Mouse (Mus musculus) neural tube, embryonic 14.5 days (tissue): ENCODE results near the gene Mak. TPM values are rescaled to one million over a fixed set of nuclear protein-coding genes. Genes with fewer than 3 reads are reported as not detected.

Experiments used
- ATAC-seq: fragments of 200-750 bp; cut with Nextera tagmentation; 2 replicates; pipeline ENCODE4 v1.8.0; 2017; ENCODE audit warnings: low read depth, mild to moderate bottlenecking, moderate TSS enrichment, moderate library complexity
- H3K27ac ChIP-seq: fragments of 300-500 bp; sonication (generic); 2 replicates; pipeline ENCODE4 v1.5.1; 2014; ENCODE audit warnings: low read depth, mild to moderate bottlenecking, control low read depth, low read length, moderate library complexity, mixed read lengths
- H3K27me3 ChIP-seq: fragments of 300-500 bp; sonication (generic); 2 replicates; pipeline ENCODE4 v1.6.1; 2014; ENCODE audit warnings: low read length; ENCODE audit not compliant: control insufficient read depth, insufficient read depth
- H3K36me3 ChIP-seq: fragments of 300-500 bp; sonication (generic); 2 replicates; pipeline ENCODE4 v1.6.1; 2014; ENCODE audit warnings: low read length, mixed read lengths; ENCODE audit not compliant: control insufficient read depth, insufficient read depth
- H3K4me1 ChIP-seq: fragments of 300-500 bp; sonication (generic); 2 replicates; pipeline ENCODE4 v1.6.1; 2014; ENCODE audit warnings: low read length; ENCODE audit not compliant: control insufficient read depth, insufficient read depth
- H3K4me2 ChIP-seq: fragments of 300-500 bp; sonication (generic); 2 replicates; pipeline ENCODE4 v1.6.1; 2014; ENCODE audit warnings: mild to moderate bottlenecking, low read depth, low read length, control low read depth
- H3K4me3 ChIP-seq: fragments of 300-500 bp; sonication (generic); 2 replicates; pipeline ENCODE4 v1.5.1; 2014; ENCODE audit warnings: low read depth, low read length, control low read depth, mixed read lengths
- H3K9ac ChIP-seq: fragments of 300-500 bp; sonication (generic); replicated peaks from 2 replicates; pipeline ENCODE4 v1.6.1; 2014; ENCODE audit warnings: low read depth, mild to moderate bottlenecking, control low read depth, low read length, mixed read lengths
- H3K9me3 ChIP-seq: fragments of 300-500 bp; sonication (generic); 2 replicates; pipeline ENCODE4 v1.6.1; 2016; ENCODE audit warnings: low read length; ENCODE audit not compliant: control insufficient read depth
- WGBS: fragments of 180-500 bp; shearing (Covaris S2); extraction: QIAGEN DNeasy Blood & Tissue Kit; methylation state at CpG from one replicate; pipeline ENCODE4 v1.1.7; 2014; 5-methylcytosine and 5-hydroxymethylcytosine counted together
- polyA plus RNA-seq: library from polyadenylated mRNA; unstranded; fragments of >200 nt; fragmentation: Nextera tagmentation; extraction: Ambion mirVana; gene quantifications from 2 replicates; pipeline ENCODE4 v1.2.1, GENCODE M21; 2014

Mak gene
- polyA plus RNA-seq, 1 experiment from 2014 or later, result 0.83 TPM

DNA sequence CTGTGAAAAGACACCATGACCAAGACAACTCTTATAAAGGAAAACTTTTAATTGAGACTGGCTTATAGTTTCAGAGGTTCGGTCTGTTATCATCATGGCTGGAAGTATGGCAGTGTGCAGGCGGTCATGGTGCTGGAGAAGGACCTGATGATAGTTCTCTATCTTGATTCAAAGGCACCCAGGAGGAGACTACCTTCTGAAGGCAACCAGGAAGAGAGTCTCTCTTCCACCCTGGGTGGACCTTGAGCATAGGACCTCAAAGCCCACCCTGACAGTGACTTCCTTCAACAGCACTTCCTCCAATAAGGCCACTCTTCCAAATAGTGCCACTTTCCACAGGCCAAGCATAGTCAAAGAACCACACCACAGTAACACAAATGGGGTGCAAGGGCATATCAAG is 20.5 kb upstream of the Mak start:
- H3K4me3 ChIP-seq, result no peak overlapping the region
- no peaks in the 10 kb centered on the region for H3K4me1 ChIP-seq
- H3K9me3 ChIP-seq, result no peaks in the 10 kb centered on the region
- H3K27ac ChIP-seq, result no peak overlapping the region
- WGBS, result 94% methylated on average over 2 of the region's 2 CpGs
- H3K36me3 ChIP-seq, result no peaks in the 10 kb centered on the region
- no peak overlapping the region for H3K4me2 ChIP-seq
- no peak overlapping the region for H3K9ac ChIP-seq
- ATAC-seq, result no peak
- no peaks in the 10 kb centered on the region for H3K27me3 ChIP-seq

DNA sequence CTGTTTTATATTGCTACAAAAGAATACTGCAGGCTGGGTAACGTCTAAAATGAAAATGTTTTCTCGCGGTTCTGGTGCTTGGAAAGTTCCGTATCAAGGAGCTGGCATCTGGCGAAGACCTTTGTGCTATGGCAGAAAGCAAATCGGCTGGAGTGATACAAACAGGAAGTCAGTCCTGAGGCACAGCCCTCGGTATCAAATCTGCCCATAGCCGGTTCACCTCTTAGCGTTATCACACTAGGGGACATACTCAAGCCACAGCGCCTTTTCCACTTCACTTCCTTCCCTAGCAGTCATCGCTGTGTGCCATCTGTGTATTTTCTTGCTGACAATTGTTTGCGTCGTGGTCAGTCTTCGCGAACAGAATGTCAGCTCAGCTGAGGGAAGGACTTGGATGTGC is 18.8 kb upstream of the Mak start:
- Histone ChIP-seq H3K27me3 (no peaks in the 10 kb centered on the region), H3K27ac (no peak overlapping the region), H3K9ac (no peak overlapping the region), H3K4me1 (no peaks in the 10 kb centered on the region), H3K36me3 (no peaks in the 10 kb centered on the region), H3K9me3 (no peaks in the 10 kb centered on the region), H3K4me3 (no peak overlapping the region), H3K4me2 (no peak overlapping the region)
- WGBS, result 90% methylated on average over 15 of the region's 15 CpGs
- no peak for ATAC-seq

GRCm38 (mm10) chr13:41097324-41098058 is 18.0 kb upstream of the Mak start:
- Histone ChIP-seq H3K4me2 (no peak overlapping the region), H3K27me3 (no peaks in the 10 kb centered on the region), H3K4me1 (no peaks in the 10 kb centered on the region), H3K4me3 (no peak overlapping the region), H3K36me3 (no peaks in the 10 kb centered on the region), H3K9me3 (no peaks in the 10 kb centered on the region), H3K9ac (no peak overlapping the region), H3K27ac (no peak overlapping the region)
- WGBS, result 87% methylated on average over 16 of the region's 16 CpGs
- ATAC-seq, result no peak

GRCm38 (mm10) chr13:41094160-41094559 is 14.7 kb upstream of the Mak start:
- Histone ChIP-seq H3K9me3 (no peaks in the 10 kb centered on the region), H3K27me3 (no peaks in the 10 kb centered on the region), H3K36me3 (no peaks in the 10 kb centered on the region), H3K4me2 (no peak overlapping the region), H3K4me1 (no peaks in the 10 kb centered on the region), H3K27ac (no peak overlapping the region), H3K9ac (no peak overlapping the region), H3K4me3 (no peak overlapping the region)
- ATAC-seq, result no peak
- 70% methylated on average over 10 of the region's 10 CpGs for WGBS

DNA sequence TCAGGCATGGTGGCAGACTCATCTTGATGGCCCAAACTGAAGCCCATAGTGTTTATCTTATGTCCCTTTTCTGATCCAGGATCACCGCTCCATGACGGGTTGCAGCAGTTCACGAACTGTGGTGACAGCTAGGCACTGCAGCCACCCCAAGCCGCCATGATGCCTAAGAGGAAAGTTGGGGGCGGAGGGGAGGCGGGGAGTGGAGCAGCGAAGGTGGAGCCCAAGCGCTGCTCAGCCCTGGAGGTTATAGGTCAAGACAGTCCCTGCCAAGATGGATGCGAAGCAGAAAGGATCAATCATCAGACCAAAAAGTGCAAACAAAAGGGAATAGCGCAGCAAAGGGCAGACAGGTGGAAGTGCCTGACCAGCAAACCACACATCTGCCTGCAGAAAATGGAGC is 11.8 kb upstream of the Mak start:
- 35% methylated on average over 10 of the region's 10 CpGs for WGBS
- Histone ChIP-seq H3K36me3 (no peaks in the 10 kb centered on the region), H3K4me1 (no peaks in the 10 kb centered on the region), H3K4me3 (no peak overlapping the region), H3K4me2 (no peak overlapping the region), H3K9ac (no peak overlapping the region), H3K9me3 (no peaks in the 10 kb centered on the region), H3K27me3 (no peaks in the 10 kb centered on the region), H3K27ac (no peak overlapping the region)
- ATAC-seq, result no peak

DNA sequence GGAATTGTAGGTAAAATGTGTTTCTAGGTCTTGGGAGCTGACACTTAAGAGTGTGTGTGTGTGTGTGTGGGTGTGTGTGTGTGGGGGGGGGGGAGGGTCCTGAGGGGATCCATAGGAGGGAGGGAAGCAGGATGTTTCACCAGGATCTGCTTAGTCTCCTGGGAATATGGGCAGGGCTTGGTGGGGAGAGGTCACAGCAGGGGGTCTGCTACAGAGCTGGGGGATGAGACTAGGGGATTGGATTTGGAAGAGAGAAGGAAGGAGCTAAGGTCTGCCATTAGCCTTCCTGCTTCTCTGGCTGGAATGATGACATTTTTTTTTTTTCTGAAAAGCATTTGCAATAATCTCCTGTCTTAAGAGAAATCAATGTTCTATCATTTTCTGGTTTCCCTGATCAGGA is 9.2 kb upstream of the Mak start:
- no peak for ATAC-seq
- no peak overlapping the region for H3K4me3 ChIP-seq
- H3K27ac ChIP-seq, result no peak overlapping the region
- no peaks in the 10 kb centered on the region for H3K27me3 ChIP-seq
- no peaks in the 10 kb centered on the region for H3K36me3 ChIP-seq
- H3K9ac ChIP-seq, result no peak overlapping the region
- H3K9me3 ChIP-seq, result no peaks in the 10 kb centered on the region
- no peak overlapping the region for H3K4me2 ChIP-seq
- H3K4me1 ChIP-seq, result no peaks in the 10 kb centered on the region

DNA sequence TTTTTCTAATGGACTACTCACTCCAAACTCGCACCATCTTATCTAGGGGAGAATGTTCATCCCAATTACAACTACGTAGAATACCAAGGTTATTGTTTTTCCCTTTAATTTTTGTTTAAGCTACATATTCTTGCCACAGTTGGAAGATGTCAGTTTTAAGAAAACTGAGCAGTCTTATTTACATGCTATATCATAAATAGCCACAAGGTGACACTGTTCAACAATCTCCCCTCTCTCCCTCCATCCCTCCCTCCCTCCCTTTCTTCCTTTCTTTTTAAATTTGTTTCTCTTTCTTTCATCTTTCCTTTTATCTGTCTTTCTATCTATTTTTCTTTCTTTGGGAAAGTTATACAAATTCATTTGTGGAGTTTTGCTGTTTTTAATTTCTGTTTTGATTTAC is 5.6 kb upstream of the Mak start:
- 29% methylated on average over 2 of the region's 2 CpGs for WGBS
- H3K4me2 ChIP-seq, result no peak overlapping the region
- H3K36me3 ChIP-seq, result no peaks in the 10 kb centered on the region
- no peaks in the 10 kb centered on the region for H3K9me3 ChIP-seq
- no peaks in the 10 kb centered on the region for H3K4me1 ChIP-seq
- H3K4me3 ChIP-seq, result no peak overlapping the region
- no peak overlapping the region for H3K9ac ChIP-seq
- no peak for ATAC-seq
- no peak overlapping the region for H3K27ac ChIP-seq
- H3K27me3 ChIP-seq, result no peaks in the 10 kb centered on the region

DNA sequence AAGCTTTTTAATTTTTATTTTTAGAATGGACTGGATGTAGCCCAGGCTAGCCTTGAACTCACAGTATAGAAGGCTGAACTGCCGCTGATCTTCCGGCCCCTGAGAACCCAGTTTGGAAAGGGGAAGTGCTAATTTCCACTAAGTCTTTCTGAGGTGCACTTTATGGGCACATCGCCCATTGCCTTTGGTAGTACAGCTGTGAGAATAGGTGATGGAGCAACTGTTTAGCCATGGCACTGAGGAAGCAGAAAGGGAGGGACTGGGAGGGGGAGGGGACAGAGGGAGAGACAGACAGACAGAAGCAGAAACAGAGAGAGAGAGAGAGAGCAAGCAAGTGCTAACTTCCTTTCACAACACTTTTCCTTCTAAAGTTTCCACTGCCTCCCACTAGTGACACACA is 5.0 kb upstream of the Mak start:
- Histone ChIP-seq H3K4me2 (no peak overlapping the region), H3K36me3 (no peaks in the 10 kb centered on the region), H3K27me3 (no peaks in the 10 kb centered on the region), H3K9me3 (no peaks in the 10 kb centered on the region), H3K27ac (no peak overlapping the region), H3K4me1 (no peaks in the 10 kb centered on the region), H3K9ac (no peak overlapping the region), H3K4me3 (no peak overlapping the region)
- ATAC-seq, result no peak
- 83% methylated on average over 3 of the region's 3 CpGs for WGBS

- Histone ChIP-seq H3K36me3 (no peaks in the 10 kb centered on the region), H3K9me3 (no peaks in the 10 kb centered on the region), H3K4me3 (no peak overlapping the region), H3K27me3 (no peaks in the 10 kb centered on the region), H3K27ac (no peak overlapping the region), H3K4me2 (no peak overlapping the region), H3K9ac (no peak overlapping the region), H3K4me1 (no peaks in the 10 kb centered on the region)
- 90% methylated on average over 6 of the region's 6 CpGs for WGBS
- ATAC-seq, result no peak
Measured at GRCm38 (mm10) chr13:41080700-41081099, 1.2 kb upstream of the Mak start.
